Mouse (Mus musculus) urinary bladder, postnatal 36 days (tissue): ENCODE measurements around the gene Gm16181.

Experiments used
- DNase-seq, 2 experiments: peaks; one replicate each; pipeline ENCODE4 v3.0.0; 2022; ENCODE audit warnings: low spot score in 2 of 2, mixed read lengths in 1 of 2

Gene Gm16181

GRCm38 (mm10) chr17:35250348-35251120 lies 29.9 kb downstream of the Gm16181 start:
- DNase-seq, result no peak

- DNase-seq, result no peak
Observed at GRCm38 (mm10) chr17:35251162-35251719, 30.6 kb downstream of the Gm16181 start.

- DNase-seq, result no peak
Observed at GRCm38 (mm10) chr17:35251981-35252380, 31.3 kb downstream of the Gm16181 start.

- DNase-seq, result no peak
Observed at GRCm38 (mm10) chr17:35252619-35253292, 32.1 kb downstream of the Gm16181 start.

- DNase-seq, result no peak
Observed at GRCm38 (mm10) chr17:35253293-35254093, 32.9 kb downstream of the Gm16181 start.

- peak in 1 of 2 experiments; percentile 60 for DNase-seq
Observed at GRCm38 (mm10) chr17:35254241-35255098, 33.8 kb downstream of the Gm16181 start.

- DNase-seq, result no peak
Observed at GRCm38 (mm10) chr17:35255301-35255700, 34.7 kb downstream of the Gm16181 start.

GRCm38 (mm10) chr17:35255704-35256103 lies 35.1 kb downstream of the Gm16181 start:
- no peak for DNase-seq

GRCm38 (mm10) chr17:35257378-35257777 lies 36.7 kb downstream of the Gm16181 start:
- no peak for DNase-seq

GRCm38 (mm10) chr17:35257824-35258491 lies 37.3 kb downstream of the Gm16181 start:
- DNase-seq, result peak; percentile 92 to 94

- peak in 1 of 2 experiments; percentile 60 for DNase-seq
Observed at GRCm38 (mm10) chr17:35258492-35259478, 38.2 kb downstream of the Gm16181 start.

- DNase-seq, result no peak
Observed at GRCm38 (mm10) chr17:35259621-35260020, 39.0 kb downstream of the Gm16181 start.

- DNase-seq, result no peak
Observed at GRCm38 (mm10) chr17:35261651-35262050, 41.0 kb downstream of the Gm16181 start.

- peak; percentile 99 for DNase-seq
Observed at GRCm38 (mm10) chr17:35262664-35263522, 42.3 kb downstream of the Gm16181 start, which contains the start of gene H2-D1. Gene H2-D1 (plus strand): TSS chr17:35262730.

- DNase-seq, result no peak
Observed at GRCm38 (mm10) chr17:35263523-35263883, 42.9 kb downstream of the Gm16181 start.

GRCm38 (mm10) chr17:35267399-35268086 lies 46.9 kb downstream of the Gm16181 start:
- no peak for DNase-seq

- no peak for DNase-seq
Observed at GRCm38 (mm10) chr17:35269653-35270347, 49.2 kb downstream of the Gm16181 start.
